Mouse (Mus musculus) activated CD4-positive, CD25-positive, alpha-beta regulatory T cell (primary cell): Measurements from ENCODE around the gene Nkx1-1. TPM values are rescaled to one million over a fixed set of nuclear protein-coding genes. Genes with fewer than 3 reads are reported as not detected.

Experiments used
- polyA plus RNA-seq, 2 experiments: library from polyadenylated mRNA; unstranded; fragments of 100-300 nt; shearing (Covaris generic); gene quantifications; one replicate each; pipeline ENCODE4 v1.2.1; 2017

The Nkx1-1 gene
- not detected for polyA plus RNA-seq

GRCm38 (mm10) chr5:33433201-33434138 lies at the start of gene Nkx1-1:
Nkx1-1 (minus strand) TSS chr5:33433976.

Other genes with a start within 250 kb of the Nkx1-1 start
- gene Spon2, start 215.5 kb downstream of the Nkx1-1 start, polyA plus RNA-seq = under 1 TPM; 0.13 to 0.45 TPM
- 100 to 1,000 TPM; 281 to 305 TPM for gene Ctbp1, start 159.0 kb downstream of the Nkx1-1 start, polyA plus RNA-seq
- 100 to 1,000 TPM in 1 of 2 experiments, 10 to 100 TPM in 1; 83.4 to 107 TPM for gene Maea, start 98.5 kb downstream of the Nkx1-1 start, polyA plus RNA-seq
- gene Uvssa, start 55.4 kb downstream of the Nkx1-1 start, polyA plus RNA-seq = 10 to 100 TPM in 1 of 2 experiments, 1 to 10 TPM in 1; 7.9 to 10.6 TPM
- gene Fam53a, start 195.7 kb upstream of the Nkx1-1 start, polyA plus RNA-seq = 10 to 100 TPM; 60.2 to 84.9 TPM
- under 1 TPM; 0.54 to 0.77 TPM for gene Gm9903, start 195.9 kb upstream of the Nkx1-1 start, polyA plus RNA-seq
- gene Slbp, start 218.6 kb upstream of the Nkx1-1 start, polyA plus RNA-seq = 100 to 1,000 TPM; 164 to 198 TPM
- gene Tacc3, start 224.2 kb upstream of the Nkx1-1 start, polyA plus RNA-seq = 10 to 100 TPM; 35.8 to 40.0 TPM
- gene Tmem129, start 224.4 kb upstream of the Nkx1-1 start, polyA plus RNA-seq = 10 to 100 TPM; 23.5 to 23.7 TPM